Mouse (Mus musculus): ENCODE data around the gene Gabpa. TPM values are rescaled to one million over a fixed set of nuclear protein-coding genes. Genes with fewer than 3 reads are reported as not detected.

The Gabpa gene
- polyA plus RNA-seq, 2 experiments = 33.9 to 34.4 TPM

DNA sequence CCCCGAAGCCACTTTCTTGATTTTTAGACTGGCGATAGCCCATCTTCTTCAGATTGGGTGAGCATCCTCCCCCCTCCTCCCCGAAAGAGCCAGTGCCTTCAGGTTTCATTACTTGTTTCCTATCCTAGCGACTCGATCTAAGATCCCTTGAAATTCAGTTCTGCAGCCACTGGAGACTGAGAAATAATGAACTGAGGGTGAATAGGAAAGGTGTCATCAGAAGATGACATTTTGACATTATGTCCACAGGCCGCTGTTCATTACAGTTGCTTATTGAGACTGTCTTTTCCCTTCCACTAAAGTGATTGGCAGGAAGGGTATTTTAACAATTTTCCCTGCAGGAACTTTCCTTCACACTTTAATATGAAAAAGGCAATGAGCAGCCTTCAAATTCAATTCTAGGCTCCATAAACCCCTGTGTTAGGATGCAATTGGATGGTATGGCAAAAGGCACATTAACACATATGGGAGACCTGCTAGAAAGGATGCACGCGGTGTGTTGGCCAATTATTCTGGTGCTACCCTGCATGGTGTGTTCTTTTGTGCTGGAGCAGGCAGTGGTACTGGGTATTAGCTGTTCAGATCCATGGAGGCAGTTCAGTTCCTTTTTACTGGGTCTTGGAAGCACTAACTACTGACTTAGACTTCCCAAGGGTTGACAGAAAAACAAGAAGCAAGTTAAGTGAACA, 76.9 kb downstream of the Gabpa start:
- no peak for DNase-seq (ENCODE audit: low spot score)
- no peaks in the 10 kb centered on the region for H3K9me3 ChIP-seq (ENCODE audit: control insufficient read depth, low read length)
- no peaks in the 10 kb centered on the region for H3K27me3 ChIP-seq (ENCODE audit: control insufficient read depth, insufficient read depth, low read length)
- no peak overlapping the region for H3K4me2 ChIP-seq (replicated peaks; ENCODE audit: low read depth, low read length, severe bottlenecking)
- no peak for ATAC-seq (ENCODE audit: low FRiP score, low read depth)
- no peaks in the 10 kb centered on the region for H3K4me1 ChIP-seq (ENCODE audit: control insufficient read depth, insufficient read depth, low read length)
- no peak overlapping the region for H3K9ac ChIP-seq (ENCODE audit: low read depth, low read length, severe bottlenecking)
- no peak overlapping the region for H3K27ac ChIP-seq (replicated peaks; ENCODE audit: low read depth, low read length)
- 89% methylated on average over 8 of the region's 8 CpGs for WGBS
- no peak for TF ChIP-seq POLR2A (IDR thresholded peaks at IDR 0.05; ENCODE audit: borderline replicate concordance, extremely low read depth, insufficient read depth, insufficient read length)
- no peak overlapping the region for H3K4me3 ChIP-seq (replicated peaks; ENCODE audit: low read length)
- H3K36me3 ChIP-seq (ENCODE audit: control insufficient read depth, insufficient read depth, low read length) = no peaks in the 10 kb centered on the region

Other genes starting within 250 kb of the Gabpa start
- gene Mrpl39, start 99.2 kb upstream of the Gabpa start, polyA plus RNA-seq (2012; rRNA removed) = 28.0 and 39.1 TPM in 2 replicates
- gene Mrpl39, start 99.2 kb upstream of the Gabpa start, polyA plus RNA-seq (2014; fragmentation: Nextera tagmentation; extraction: Ambion mirVana) = 41.1 and 46.1 TPM in 2 replicates
- gene Jam2, start 60.8 kb upstream of the Gabpa start, polyA plus RNA-seq (2012; rRNA removed) = 8.8 and 9.1 TPM in 2 replicates
- gene Jam2, start 60.8 kb upstream of the Gabpa start, polyA plus RNA-seq (2014; fragmentation: Nextera tagmentation; extraction: Ambion mirVana) = 12.8 and 14.6 TPM in 2 replicates
- gene Atp5j, start 700 bp downstream of the Gabpa start, polyA plus RNA-seq (2012; rRNA removed) = 287 and 329 TPM in 2 replicates
- gene Atp5j, start 700 bp downstream of the Gabpa start, polyA plus RNA-seq (2014; fragmentation: Nextera tagmentation; extraction: Ambion mirVana) = 842 and 879 TPM in 2 replicates

Data from limb, embryonic 14.5 days (tissue).